Mouse (Mus musculus) lung, embryonic 14.5 days (tissue): ENCODE data around the gene Acy3. TPM values are rescaled to one million over a fixed set of nuclear protein-coding genes. Genes with fewer than 3 reads are reported as not detected.

Source experiments
- ATAC-seq: fragments of 200-750 bp; cut with Nextera tagmentation; 2 replicates; pipeline ENCODE4 v1.8.0; 2017; ENCODE audit warnings: mild to moderate bottlenecking, moderate TSS enrichment, moderate library complexity; ENCODE audit not compliant: insufficient read depth
- DNase-seq: peaks from one replicate; pipeline ENCODE4 v3.0.0-alpha.2; 2015
- H3K27ac ChIP-seq: fragments of 300-500 bp; sonication (generic); 2 replicates; pipeline ENCODE4 v1.5.1; 2014; ENCODE audit warnings: low read depth, mild to moderate bottlenecking, moderate library complexity
- H3K27me3 ChIP-seq: fragments of 300-500 bp; sonication (generic); 2 replicates; pipeline ENCODE4 v1.6.1; 2014; ENCODE audit warnings: low read length, control low read depth; ENCODE audit not compliant: insufficient read depth
- H3K36me3 ChIP-seq: fragments of 300-500 bp; sonication (generic); 2 replicates; pipeline ENCODE4 v1.6.1; 2014; ENCODE audit warnings: control low read depth; ENCODE audit not compliant: insufficient read depth
- H3K4me1 ChIP-seq: fragments of 300-500 bp; sonication (generic); 2 replicates; pipeline ENCODE4 v1.6.1; 2014; ENCODE audit warnings: antibody characterized with exemption, control low read depth; ENCODE audit not compliant: insufficient read depth
- H3K4me2 ChIP-seq: fragments of 300-500 bp; sonication (generic); 2 replicates; pipeline ENCODE4 v1.6.1; 2014; ENCODE audit warnings: mild to moderate bottlenecking
- H3K4me3 ChIP-seq: fragments of 300-500 bp; sonication (generic); 2 replicates; pipeline ENCODE4 v1.5.1; 2014; ENCODE audit warnings: low read depth, low read length
- H3K9ac ChIP-seq: fragments of 300-500 bp; sonication (generic); 2 replicates; pipeline ENCODE4 v1.6.1; 2014
- H3K9me3 ChIP-seq: fragments of 300-500 bp; sonication (generic); 2 replicates; pipeline ENCODE4 v1.6.1; 2016; ENCODE audit warnings: low read depth, low read length, control low read depth
- CTCF ChIP-seq: IDR thresholded peaks from 2 replicates; pipeline ENCODE4 v1.5.1; 2016; ENCODE audit warnings: antibody characterized with exemption, low read depth
- WGBS: fragments of 180-500 bp; shearing (Covaris S2); extraction: QIAGEN DNeasy Blood & Tissue Kit; methylation state at CpG from one replicate; pipeline ENCODE4 v1.1.7; 2014; 5-methylcytosine and 5-hydroxymethylcytosine counted together
- polyA plus RNA-seq: library from polyadenylated mRNA; unstranded; fragments of >200 nt; fragmentation: Nextera tagmentation; extraction: Ambion mirVana; gene quantifications from 2 replicates; pipeline ENCODE4 v1.2.1, GENCODE M21; 2014

Acy3 gene
- polyA plus RNA-seq, 1 experiment from 2014 or later, result 7.2 TPM

DNA sequence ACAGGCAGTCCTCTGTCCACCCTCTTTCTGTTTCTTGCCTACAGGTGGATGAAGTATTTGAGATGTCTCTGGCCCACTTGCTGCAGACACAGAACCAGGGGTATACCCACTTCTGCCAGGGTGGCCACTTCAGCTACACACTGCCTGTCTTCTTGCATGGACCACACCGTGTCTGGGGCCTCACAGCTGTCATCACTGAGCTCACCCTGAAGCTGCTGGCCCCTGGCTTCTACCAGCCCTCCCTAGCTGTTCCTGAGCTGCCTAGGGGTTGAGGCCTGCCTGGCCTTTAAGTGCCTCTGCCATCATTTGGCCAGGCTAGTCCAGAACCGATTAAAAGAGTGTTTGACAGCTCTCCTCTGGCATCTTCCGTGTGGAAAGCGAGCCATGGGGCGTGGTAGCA is 15.4 kb downstream of the Acy3 start:
- no peak overlapping the region for H3K9ac ChIP-seq
- H3K4me1 ChIP-seq, result peaks cover 5% of the 10 kb centered on the region; the same call in 1 of the 2 replicates
- H3K4me2 ChIP-seq, result peak overlapping the region; percentile 93; the same call in 1 of the 2 replicates
- no peaks in the 10 kb centered on the region for H3K9me3 ChIP-seq
- H3K36me3 ChIP-seq, result peaks cover 16% of the 10 kb centered on the region
- TF ChIP-seq CTCF, result no peak
- no peak overlapping the region for H3K27ac ChIP-seq
- WGBS, result 77% methylated on average over 5 of the region's 5 CpGs
- no peak overlapping the region for H3K4me3 ChIP-seq
- ATAC-seq, result no peak
- no peak for DNase-seq
- no peaks in the 10 kb centered on the region for H3K27me3 ChIP-seq

- 55% methylated on average over 1 of the region's 1 CpGs for WGBS
- peaks cover 5% of the 10 kb centered on the region; the same call in 1 of the 2 replicates for H3K4me1 ChIP-seq
- DNase-seq (no peak), ATAC-seq (no peak)
- H3K27ac ChIP-seq, result no peak within 1 kb of the TSS
- no peak within 1 kb of the TSS for H3K4me3 ChIP-seq
- TF ChIP-seq CTCF, result no peak
- no peak within 1 kb of the TSS; the same call in 1 of the 2 replicates for H3K9ac ChIP-seq
- peaks cover 28% of the 10 kb centered on the region for H3K36me3 ChIP-seq
- no peaks in the 10 kb centered on the region for H3K9me3 ChIP-seq
- no peaks in the 10 kb centered on the region for H3K27me3 ChIP-seq
- H3K4me2 ChIP-seq, result no peak within 1 kb of the TSS
These were observed 16.7 kb downstream of the Acy3 start, which contains the start of gene Doc2g for GRCm38 (mm10) chr19:4003112-4003511. Gene Doc2g (plus strand): TSS chr19:4003313.

- WGBS, result 73% methylated on average over 12 of the region's 12 CpGs
- DNase-seq (no peak), ATAC-seq (no peak)
- Histone ChIP-seq H3K27ac (no peak overlapping the region), H3K4me3 (no peak overlapping the region), H3K36me3 (peaks cover 34% of the 10 kb centered on the region), H3K4me1 (peaks cover 5% of the 10 kb centered on the region; the same call in 1 of the 2 replicates), H3K9me3 (no peaks in the 10 kb centered on the region), H3K9ac (no peak overlapping the region), H3K4me2 (no peak overlapping the region), H3K27me3 (no peaks in the 10 kb centered on the region)
- TF ChIP-seq CTCF, result no peak
These were observed 17.3 kb downstream of the Acy3 start for GRCm38 (mm10) chr19:4003641-4004040.

DNA sequence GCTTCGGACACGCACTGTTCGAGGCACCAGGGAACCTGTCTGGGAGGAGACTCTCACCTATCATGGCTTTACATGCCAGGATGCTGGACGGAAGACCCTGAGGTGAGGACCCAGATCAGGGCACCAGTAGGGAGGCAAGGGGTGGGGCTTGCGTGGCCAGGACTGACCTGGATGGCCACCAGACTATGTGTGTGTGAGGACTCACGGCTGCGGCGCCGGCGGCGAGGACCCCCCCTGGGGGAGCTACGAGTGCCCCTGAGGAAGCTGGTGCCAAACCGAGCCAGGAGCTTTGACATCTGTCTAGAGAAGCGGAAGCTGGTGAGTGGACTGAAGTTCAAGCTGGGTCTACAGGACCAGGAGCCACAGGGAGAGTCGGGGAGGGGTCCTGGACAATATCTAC is 18.0 kb downstream of the Acy3 start:
- Histone ChIP-seq H3K4me1 (peaks cover 5% of the 10 kb centered on the region; the same call in 1 of the 2 replicates), H3K27ac (no peak overlapping the region), H3K9ac (no peak overlapping the region), H3K4me3 (no peak overlapping the region), H3K4me2 (no peak overlapping the region), H3K9me3 (no peaks in the 10 kb centered on the region), H3K36me3 (peaks cover 40% of the 10 kb centered on the region), H3K27me3 (no peaks in the 10 kb centered on the region)
- 81% methylated on average over 15 of the region's 15 CpGs for WGBS
- TF ChIP-seq CTCF, result no peak
- ATAC-seq (no peak), DNase-seq (no peak)

DNA sequence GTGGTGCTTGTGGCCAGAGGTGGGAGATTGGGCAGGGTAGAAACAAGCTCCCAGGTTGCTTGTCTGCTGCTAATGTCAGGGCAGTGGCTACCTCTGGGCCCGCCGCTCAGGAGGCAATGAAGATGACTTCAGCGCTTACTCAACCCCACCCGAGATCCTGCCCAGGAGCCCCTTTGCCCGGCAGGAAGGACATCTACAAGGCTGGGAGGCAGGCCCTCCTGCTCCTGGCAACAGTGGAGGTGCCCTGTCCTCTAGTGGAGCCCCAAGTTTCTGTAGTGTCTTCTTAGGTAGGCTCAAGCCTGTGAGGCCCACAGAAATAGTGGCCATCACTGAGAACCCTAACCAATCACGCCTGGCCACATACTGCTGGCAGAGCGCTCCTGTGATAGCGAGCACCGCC is 18.7 kb downstream of the Acy3 start:
- Histone ChIP-seq H3K9ac (no peak overlapping the region), H3K4me1 (peaks cover 5% of the 10 kb centered on the region; the same call in 1 of the 2 replicates), H3K9me3 (no peaks in the 10 kb centered on the region), H3K4me3 (no peak overlapping the region), H3K36me3 (peaks cover 48% of the 10 kb centered on the region), H3K27ac (no peak overlapping the region), H3K27me3 (no peaks in the 10 kb centered on the region), H3K4me2 (no peak overlapping the region)
- TF ChIP-seq CTCF, result no peak
- DNase-seq (no peak), ATAC-seq (no peak)
- WGBS, result 82% methylated on average over 9 of the region's 9 CpGs

GRCm38 (mm10) chr19:4005971-4006370 is 19.6 kb downstream of the Acy3 start:
- DNase-seq (no peak), ATAC-seq (no peak)
- H3K4me3 ChIP-seq, result no peak overlapping the region
- no peak overlapping the region for H3K4me2 ChIP-seq
- TF ChIP-seq CTCF, result no peak
- no peak overlapping the region for H3K27ac ChIP-seq
- peaks cover 5% of the 10 kb centered on the region; the same call in 1 of the 2 replicates for H3K4me1 ChIP-seq
- H3K27me3 ChIP-seq, result no peaks in the 10 kb centered on the region
- H3K9me3 ChIP-seq, result no peaks in the 10 kb centered on the region
- H3K36me3 ChIP-seq, result peaks cover 55% of the 10 kb centered on the region
- no peak overlapping the region for H3K9ac ChIP-seq
- 91% methylated on average over 8 of the region's 8 CpGs for WGBS

DNA sequence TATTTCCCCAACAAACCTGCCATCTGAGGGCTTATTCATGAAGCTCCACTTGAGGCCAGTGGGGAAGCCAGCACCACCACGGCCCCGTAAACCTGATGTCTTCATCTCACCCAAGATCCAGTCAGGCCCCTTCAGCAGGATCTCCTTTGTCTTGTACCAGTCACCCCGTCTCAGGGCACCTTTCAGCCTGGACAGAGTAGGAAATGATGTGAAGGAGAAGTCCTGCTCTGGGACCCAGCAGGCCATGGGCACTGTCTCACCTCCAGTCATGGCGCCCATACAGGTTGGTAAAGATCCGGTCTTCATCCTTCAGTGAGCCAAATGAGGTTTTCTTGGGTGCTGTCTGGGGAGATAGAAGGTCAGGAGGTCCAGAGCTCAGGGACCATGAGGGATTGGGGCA is 24.7 kb downstream of the Acy3 start:
- no peak overlapping the region for H3K27ac ChIP-seq
- TF ChIP-seq CTCF, result no peak
- no peaks in the 10 kb centered on the region for H3K27me3 ChIP-seq
- DNase-seq (no peak), ATAC-seq (no peak)
- H3K4me1 ChIP-seq, result no peaks in the 10 kb centered on the region
- no peaks in the 10 kb centered on the region for H3K9me3 ChIP-seq
- no peak overlapping the region for H3K9ac ChIP-seq
- peaks cover 46% of the 10 kb centered on the region for H3K36me3 ChIP-seq
- H3K4me3 ChIP-seq, result no peak overlapping the region
- 91% methylated on average over 5 of the region's 5 CpGs for WGBS
- no peak overlapping the region; the same call in 1 of the 2 replicates for H3K4me2 ChIP-seq
